Mouse (Mus musculus): Measurements from ENCODE around the gene Gm9903.

Gene Gm9903

DNA sequence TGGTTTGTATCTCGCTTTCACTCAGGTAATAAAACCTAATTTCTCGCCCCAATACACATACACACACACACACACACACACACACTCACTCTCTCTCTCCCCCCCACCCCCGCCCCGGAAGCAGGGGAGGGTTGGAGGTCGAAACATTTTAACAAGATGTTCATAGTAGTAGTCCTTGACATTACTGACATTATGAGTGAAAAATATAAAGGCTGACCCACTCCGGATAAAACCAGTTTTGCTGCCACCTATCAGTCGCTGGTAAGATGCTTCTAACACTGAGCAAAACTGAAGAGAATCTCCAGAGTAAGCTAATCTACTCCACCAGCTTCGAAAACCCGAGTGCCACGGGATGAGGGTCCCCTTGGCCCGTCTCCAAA, 21.8 kb downstream of the Gm9903 start:
- DNase-seq = no peak

DNA sequence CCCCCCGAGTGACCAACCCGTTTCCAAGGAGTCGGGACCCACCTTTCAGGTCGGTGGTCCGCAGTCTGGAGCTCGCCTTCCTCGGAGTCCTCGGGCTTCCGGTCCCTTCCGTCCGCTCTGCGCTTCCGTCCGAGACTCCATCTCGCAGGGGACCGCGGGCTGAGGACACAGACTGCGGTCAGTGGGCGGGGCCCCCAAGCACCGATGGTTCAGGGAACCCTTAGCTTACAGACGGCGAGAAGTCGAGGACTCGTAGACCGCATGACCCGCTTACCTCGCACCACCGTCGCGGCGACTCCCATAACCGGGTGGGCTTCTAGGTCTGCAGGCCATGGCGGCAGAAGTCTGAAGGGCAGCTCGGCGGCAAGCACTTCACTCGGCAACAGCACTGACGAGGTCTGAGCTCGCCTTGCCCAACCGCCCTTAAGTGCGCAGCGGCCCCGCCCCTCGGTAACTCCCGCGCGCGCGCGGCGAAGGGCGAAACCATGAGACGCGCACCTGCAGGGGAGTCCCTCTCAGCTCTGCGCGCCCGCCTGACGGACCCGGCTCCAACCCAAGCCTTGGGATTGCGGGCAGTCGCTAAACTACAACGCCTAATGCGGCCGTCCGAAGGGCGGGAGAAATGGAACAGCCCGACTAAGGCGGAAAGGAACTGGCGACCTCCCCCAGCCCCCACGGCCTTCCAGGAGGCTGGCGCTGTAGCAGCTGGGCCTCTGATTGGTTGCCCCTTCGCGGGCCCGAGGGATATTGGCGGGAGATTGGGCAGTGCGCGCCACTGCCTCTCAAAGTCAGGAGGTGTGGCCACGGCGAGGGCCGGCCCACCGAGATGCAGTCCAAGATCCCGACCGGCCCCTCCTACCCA, 22.4 kb downstream of the Gm9903 start, which contains the start of gene Slbp:
TSS of gene Slbp (minus strand) at position 654 of the 862 bp plus-strand sequence.
- DNase-seq = peak; percentile 95

DNA sequence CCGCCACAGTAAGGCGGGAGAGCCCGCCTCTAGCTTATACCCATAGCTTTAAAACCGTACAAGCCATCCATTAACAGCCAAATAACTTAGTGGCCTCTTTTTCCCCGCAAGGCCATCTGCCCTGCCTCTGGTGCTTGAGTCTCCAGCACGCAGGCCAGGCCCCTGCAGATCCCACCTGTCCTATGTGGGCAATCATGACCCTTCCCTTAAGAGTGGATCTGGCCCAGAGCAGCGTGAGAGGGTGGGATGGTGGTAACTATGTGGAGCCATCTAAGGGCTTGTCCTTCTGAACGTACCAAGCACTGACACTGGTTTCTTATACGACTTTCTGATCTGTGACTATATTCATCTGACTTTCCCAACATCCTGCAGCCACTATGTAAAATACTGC, 23.1 kb downstream of the Gm9903 start:
- no peak for DNase-seq

DNA sequence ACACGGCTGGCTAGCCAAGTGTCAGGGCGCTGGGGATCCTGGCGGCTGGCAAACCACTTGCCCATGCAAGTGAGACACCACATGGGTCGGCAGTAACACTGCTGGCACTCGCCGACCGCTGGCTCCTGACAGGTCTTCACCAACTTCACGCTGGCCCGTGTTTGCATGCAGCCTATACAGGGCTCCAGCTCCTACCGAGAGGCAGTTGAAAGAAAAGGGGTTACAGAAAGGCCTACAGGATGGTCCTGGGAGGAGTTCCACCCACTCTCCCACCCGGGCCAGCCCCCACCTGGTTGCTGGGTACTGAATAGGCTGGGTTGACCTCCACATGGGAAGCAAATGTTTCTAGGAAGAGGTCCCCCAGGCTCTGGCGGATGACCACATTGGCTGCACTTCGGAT, 24.7 kb downstream of the Gm9903 start:
- no peak for DNase-seq

DNA sequence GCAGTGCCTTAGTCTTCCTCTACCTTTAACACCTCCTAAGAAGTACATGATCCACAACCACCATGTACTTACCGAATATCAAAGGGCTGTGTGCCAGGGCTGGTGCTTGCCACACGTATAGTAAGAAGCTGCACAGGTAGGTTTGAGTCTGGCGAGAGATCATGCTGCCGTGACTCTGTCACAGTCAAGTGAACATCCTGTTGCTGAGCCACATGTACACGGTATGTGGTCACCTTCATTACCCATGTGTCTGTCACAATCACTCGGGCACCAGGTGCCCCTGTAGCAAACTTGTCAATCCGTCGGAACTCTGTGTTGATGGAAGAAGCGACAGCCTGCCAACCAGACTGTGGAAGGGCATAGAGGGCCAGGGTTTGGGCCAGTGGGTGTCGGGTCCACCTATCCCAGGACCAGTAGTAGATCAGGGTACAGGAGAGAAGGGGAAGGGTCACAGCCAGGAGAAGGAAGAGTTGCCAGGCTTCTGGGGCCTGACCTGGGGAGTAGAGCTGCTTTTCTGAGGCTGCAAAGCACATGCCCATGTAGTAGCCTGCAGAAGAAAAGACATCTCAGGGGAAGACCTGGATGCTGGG, 25.6 kb downstream of the Gm9903 start:
- no peak for DNase-seq

DNA sequence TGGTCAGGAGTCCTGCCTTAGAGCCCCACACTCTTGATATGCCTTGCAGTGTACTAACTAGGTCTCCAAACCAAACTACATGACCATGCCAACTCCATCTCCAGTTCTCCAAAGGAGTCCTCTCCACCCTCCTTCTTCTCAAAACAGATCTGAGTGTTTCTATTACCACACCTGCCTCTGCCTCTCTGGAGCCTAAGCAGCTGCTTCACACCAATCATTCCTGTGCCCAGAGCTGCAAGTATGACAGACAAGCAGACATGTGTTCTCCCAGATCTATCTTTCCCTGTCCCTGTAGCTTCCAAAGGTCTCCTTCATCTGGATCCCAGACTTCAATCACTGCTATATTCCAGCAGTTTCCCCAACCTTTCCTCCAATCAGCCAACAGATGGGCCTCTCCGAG, 27.0 kb downstream of the Gm9903 start:
- no peak for DNase-seq

DNA sequence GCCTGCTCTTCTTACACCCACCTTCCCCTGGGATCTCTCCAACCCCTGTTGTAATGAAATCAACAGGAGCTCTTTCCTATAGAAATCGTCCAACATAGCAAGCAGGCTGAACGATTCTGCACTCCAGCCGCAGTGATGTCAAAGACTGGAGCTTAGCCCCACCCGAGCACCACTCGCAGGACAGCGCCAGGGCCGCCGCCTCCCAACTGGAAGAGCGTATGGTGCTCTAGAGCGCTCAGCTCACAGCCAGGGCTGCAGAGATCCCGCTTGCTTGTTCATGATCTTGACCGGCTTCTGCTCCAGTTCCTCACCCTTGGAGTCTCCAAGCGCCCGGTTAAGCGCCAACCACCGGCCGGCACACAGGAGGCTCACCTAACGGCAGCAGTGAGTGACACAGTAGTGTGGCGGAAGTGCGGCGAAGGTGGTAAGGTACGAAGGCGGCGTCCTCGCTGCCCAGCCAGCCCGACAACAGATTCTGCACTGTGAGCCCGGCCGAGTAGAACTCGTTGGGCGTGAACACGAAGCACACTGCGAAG, 27.6 kb downstream of the Gm9903 start:
- DNase-seq = no peak

DNA sequence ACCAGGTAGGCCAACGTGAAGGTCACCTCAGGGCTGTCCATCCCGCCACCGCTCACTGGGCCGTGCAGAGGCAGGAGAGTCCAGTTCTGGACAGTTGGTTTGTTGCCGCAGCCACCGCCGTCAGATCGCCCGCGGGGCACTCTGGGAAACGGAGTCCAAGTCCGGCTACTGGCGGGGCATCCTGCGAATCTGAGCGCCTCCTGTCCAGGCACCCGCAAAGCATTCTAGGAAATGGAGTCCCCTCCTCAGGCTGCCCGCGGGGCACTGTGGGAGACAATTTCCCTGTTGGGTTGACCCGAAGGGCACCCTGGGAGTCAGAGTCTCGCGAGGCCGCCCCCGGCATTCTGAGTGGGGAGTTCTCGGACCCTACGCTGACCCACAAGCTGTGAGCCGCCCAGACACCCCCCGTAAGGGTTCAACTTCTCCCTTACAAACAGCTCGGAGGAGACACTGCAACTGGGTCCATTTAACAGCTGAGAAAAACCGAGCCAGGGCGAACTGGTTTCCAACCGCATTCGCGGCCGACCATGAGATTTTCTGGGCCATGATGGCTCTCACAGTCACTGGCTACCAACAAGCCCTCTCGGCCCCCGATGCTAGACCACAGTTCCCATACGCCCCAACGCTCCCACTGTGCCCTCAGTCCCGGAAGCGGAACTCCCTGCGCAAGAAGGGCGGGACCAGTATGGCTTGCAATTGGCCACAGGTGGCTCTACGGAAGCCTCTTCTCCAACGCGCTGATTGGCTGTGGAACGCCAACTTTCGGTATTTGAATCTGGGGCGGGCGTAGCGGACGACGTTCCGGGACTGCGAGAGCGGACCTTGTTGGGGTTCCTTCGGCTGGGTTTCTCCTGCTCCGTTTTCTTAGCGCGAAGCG, 28.3 kb downstream of the Gm9903 start, which contains the start of the genes Tacc3 and Tmem129:
TSS of gene Tacc3 (plus strand) at position 342 of the 877 bp plus-strand sequence.
TSS of gene Tmem129 (minus strand) at position 630 of the 877 bp plus-strand sequence.
- peak; percentile 97 for DNase-seq

DNA sequence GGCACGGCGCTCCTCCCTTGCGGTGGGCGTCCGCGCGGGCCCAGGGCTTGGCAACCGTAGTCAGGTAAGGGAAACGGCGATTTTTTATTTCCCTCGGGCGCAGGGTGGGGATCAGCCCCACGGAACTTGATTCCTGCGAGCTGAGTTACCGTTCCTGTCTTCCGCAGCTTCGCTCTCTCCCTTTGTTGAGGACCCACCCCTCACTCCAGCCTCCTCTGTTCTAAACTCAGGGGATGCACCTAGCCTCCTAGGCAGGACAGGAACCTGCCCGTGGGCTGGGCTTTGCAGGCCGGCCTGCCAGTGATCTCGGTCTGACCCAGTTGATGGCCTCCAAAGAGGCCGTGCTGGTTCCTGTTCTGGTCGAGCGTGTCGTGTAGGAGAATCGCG, 28.9 kb downstream of the Gm9903 start:
- no peak for DNase-seq

DNA sequence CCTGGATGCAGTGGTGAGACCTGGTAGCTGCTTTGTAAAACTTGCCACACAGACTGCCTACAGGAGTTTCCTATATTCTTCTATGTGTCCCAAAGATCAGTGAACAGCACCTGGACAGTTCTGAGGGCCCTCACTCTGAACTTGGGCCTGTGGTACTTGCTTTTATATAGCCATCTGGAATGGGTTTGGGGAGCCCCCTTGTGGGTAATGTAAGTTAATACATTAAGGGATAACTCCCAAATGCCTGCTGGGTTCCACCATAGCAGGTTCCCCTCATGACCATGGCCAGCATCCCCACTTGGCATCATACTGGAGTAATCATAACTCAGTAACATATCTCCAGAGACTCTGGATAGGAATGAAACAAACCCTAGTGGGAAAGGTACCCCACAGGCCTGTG, 38.5 kb downstream of the Gm9903 start:
- no peak for DNase-seq

DNA sequence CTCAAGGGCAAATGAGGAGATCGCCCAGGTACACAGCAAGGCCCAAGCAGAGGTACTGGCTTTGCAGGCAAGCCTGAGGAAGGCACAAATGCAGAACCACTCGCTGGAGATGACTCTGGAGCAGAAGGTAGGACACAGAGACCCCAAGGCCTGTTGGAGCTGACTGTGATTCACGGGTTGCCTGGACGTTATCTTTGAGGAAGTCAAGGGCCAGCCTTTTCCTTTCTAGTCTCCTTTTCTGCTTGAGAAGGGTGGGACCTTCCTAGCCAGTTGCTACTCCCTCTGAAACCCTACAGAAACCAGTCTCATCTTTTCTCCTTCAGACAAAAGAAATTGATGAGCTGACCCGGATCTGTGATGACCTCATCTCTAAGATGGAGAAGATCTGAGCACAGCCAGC, 41.9 kb downstream of the Gm9903 start:
- no peak for DNase-seq

DNA sequence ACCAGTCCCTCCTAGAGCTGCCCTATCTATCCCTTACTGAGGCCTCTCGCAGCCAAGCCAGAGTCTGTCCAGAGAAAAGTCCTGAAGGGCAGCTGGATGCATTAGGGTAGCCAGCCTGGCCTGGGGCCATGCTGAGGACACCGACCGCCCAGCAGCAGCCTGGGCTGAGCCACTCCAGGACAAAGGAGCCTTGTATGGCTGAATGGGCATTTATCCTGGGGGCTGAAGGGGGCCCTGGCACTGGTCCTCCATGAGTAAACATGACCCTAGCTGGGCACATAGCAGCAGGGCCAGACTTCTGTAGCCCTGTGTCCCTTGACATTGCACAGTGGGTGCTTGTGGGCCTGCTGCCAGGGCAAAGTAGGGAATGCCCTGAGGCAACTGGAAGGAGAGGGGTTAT, 44.7 kb downstream of the Gm9903 start:
- DNase-seq = no peak

DNA sequence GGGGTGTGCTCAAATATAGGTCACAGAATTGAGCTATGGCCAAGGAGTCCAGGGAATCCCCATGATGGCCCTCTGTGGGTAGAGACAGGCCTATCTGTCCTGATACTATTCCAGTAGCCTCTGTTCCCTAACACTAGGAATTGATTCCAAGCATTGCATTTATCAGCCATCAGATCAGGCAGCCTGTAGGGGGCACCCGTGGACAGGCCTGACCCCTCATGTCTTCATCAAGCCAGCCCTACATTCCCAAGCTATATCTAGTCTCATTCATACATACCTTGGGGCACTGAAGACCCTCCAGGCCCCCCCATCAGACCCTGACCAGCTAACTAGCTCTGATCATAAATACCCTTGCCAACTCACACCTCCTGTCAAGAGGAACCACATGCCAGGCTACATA, 46.2 kb downstream of the Gm9903 start:
- no peak for DNase-seq

DNA sequence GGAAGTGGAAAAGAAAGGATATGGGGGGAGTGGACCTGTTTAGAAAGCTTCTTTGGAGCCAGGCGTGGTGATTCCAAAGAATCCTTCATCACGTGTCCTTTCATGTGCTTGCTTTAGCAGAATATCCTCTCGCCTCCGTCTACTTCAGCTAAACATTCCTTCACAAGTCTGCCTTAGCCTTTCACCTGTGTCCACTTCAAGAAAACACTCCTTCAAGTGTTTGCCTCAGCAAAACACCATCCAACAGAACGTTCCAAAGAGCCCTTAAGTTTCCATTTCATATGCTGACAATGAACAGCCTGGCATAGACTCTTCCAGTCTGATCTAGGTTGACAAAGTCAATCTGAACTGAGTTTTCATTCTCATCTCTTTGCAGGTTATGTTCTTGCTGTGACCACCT, 48.5 kb downstream of the Gm9903 start:
- DNase-seq = no peak

DNA sequence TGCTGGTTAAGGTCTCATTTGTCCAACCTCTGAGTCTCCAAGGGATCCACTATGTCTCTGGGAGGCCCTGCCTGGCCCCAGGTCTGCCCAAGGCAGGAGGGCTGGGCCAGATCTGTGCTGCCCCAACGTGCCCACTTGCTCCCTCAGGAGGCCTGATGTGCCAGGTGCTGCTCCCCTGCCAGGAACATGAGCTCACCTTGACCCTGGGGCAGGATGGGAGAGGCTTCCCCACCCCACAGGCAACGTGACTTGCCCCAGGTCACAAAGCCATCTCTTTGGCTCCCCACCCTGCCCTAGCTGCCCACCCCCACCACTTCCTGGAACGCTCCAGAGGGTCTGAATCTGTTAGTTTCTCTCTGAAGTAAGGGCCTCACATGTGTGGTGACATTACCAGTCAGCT, 51.3 kb downstream of the Gm9903 start:
- DNase-seq = no peak

Measured in cerebellum, adult 8-10 months (tissue).